Mouse (Mus musculus) liver, embryonic 13.5 days (tissue): ENCODE data around the gene Afg1l. TPM values are rescaled to one million over a fixed set of nuclear protein-coding genes. Genes with fewer than 3 reads are reported as not detected.

ENCODE experiments used
- ATAC-seq: fragments of 200-750 bp; cut with Nextera tagmentation; 2 replicates; pipeline ENCODE4 v1.8.0; 2017; ENCODE audit warnings: low read depth, mild to moderate bottlenecking, moderate number of reproducible peaks, moderate library complexity
- DNase-seq: peaks from one replicate; pipeline ENCODE4 v3.0.0; 2022
- H3K27ac ChIP-seq: fragments of 300-500 bp; sonication (generic); 2 replicates; pipeline ENCODE4 v1.5.1; 2015; ENCODE audit warnings: moderate library complexity, mild to moderate bottlenecking, inconsistent platforms
- H3K27me3 ChIP-seq: fragments of 300-500 bp; sonication (generic); 2 replicates; pipeline ENCODE4 v1.6.1; 2015; ENCODE audit warnings: mild to moderate bottlenecking, inconsistent platforms
- H3K36me3 ChIP-seq: fragments of 300-500 bp; sonication (generic); 2 replicates; pipeline ENCODE4 v1.6.1; 2015; ENCODE audit warnings: mild to moderate bottlenecking, inconsistent platforms
- H3K4me1 ChIP-seq: fragments of 300-500 bp; sonication (generic); replicated peaks from 2 replicates; pipeline ENCODE4 v1.6.1; 2015; ENCODE audit warnings: inconsistent platforms
- H3K4me2 ChIP-seq: fragments of 300-500 bp; sonication (generic); 2 replicates; pipeline ENCODE4 v1.6.1; 2015; ENCODE audit warnings: inconsistent platforms, mild to moderate bottlenecking, moderate library complexity
- H3K4me3 ChIP-seq: fragments of 300-500 bp; sonication (generic); replicated peaks from 2 replicates; pipeline ENCODE4 v1.5.1; 2015; ENCODE audit warnings: mild to moderate bottlenecking, inconsistent platforms
- H3K9ac ChIP-seq: fragments of 300-500 bp; sonication (generic); 2 replicates; pipeline ENCODE4 v1.6.1; 2015; ENCODE audit warnings: mild to moderate bottlenecking, inconsistent platforms
- H3K9me3 ChIP-seq: fragments of 300-500 bp; sonication (generic); replicated peaks from 2 replicates; pipeline ENCODE4 v1.6.1; 2016; ENCODE audit warnings: inconsistent platforms
- WGBS: fragments of 180-500 bp; shearing (Covaris S2); methylation state at CpG from one replicate; pipeline ENCODE4 v1.1.7; 2015; ENCODE audit not compliant: insufficient replicate concordance; 5-methylcytosine and 5-hydroxymethylcytosine counted together
- polyA plus RNA-seq: library from polyadenylated mRNA; unstranded; fragments of >200 nt; fragmentation: Nextera tagmentation; extraction: Ambion mirVana; gene quantifications from 2 replicates; pipeline ENCODE4 v1.2.1, GENCODE M21; 2015

Afg1l gene
- polyA plus RNA-seq, 1 experiment from 2014 or later = 2.4 TPM

DNA sequence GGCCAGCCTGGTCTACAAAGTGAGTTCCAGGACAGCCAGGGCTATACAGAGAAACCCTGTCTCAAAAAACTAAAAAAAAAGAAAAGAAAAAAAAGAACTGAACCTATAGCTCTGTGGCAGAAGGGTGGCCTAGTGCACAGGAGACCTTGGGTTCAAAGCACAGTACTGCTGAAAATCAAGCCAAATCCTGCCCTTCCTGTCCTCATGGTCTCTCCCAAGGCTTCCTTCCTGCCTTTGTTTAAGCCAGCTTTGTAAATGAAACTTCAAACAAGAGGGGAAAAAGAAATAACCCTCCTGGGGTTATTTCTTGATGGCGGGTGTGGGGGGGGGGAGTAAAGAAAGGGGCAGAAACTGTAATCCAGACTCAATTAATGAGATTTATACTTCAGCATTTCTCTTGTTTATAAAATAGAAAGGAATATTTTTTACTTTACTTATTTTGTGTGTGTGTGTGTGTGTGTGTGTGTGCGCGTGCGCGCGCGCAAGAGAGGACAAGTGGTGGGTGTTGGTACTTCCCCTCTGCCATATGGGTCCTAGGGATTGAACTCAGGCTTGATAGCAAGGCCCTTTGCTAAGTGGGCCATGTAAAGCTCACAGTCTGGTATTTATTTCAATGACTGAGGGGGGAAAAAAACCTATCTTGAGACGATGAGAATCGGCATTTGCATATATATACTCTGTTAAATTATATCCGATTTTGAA, 1.4 kb downstream of the Afg1l start:
- 88% methylated on average over 10 of the region's 10 CpGs for WGBS
- Histone ChIP-seq H3K9me3 (no peaks in the 10 kb centered on the region; the same call in 1 of the 2 replicates), H3K27me3 (no peaks in the 10 kb centered on the region), H3K36me3 (peaks cover 4% of the 10 kb centered on the region), H3K4me1 (peaks cover 54% of the 10 kb centered on the region), H3K27ac (no peak overlapping the region), H3K4me3 (peak overlapping the region; percentile 84; the same call in 1 of the 2 replicates), H3K4me2 (peak overlapping the region; percentile 91), H3K9ac (no peak overlapping the region)
- ATAC-seq = no peak
- DNase-seq = no peak

- no peaks in the 10 kb centered on the region; the same call in 1 of the 2 replicates for H3K9me3 ChIP-seq
- peaks cover 36% of the 10 kb centered on the region for H3K4me1 ChIP-seq
- H3K27ac ChIP-seq = no peak overlapping the region
- no peak overlapping the region for H3K9ac ChIP-seq
- no peak for ATAC-seq
- no peak overlapping the region for H3K4me3 ChIP-seq
- H3K27me3 ChIP-seq = no peaks in the 10 kb centered on the region
- 71% methylated on average over 6 of the region's 6 CpGs for WGBS
- no peak overlapping the region for H3K4me2 ChIP-seq
- DNase-seq = no peak
- peaks cover 9% of the 10 kb centered on the region for H3K36me3 ChIP-seq
These were observed 3.3 kb downstream of the Afg1l start for GRCm38 (mm10) chr10:42474946-42475514.

- ATAC-seq (no peak), DNase-seq (no peak)
- H3K9ac ChIP-seq = no peak overlapping the region
- H3K4me3 ChIP-seq = no peak overlapping the region
- no peak overlapping the region for H3K27ac ChIP-seq
- peaks cover 17% of the 10 kb centered on the region for H3K4me1 ChIP-seq
- H3K36me3 ChIP-seq = 0 out of 2 replicates have a peak, but pooled peaks cover under 1% of the 10 kb centered on the region
- H3K9me3 ChIP-seq = no peaks in the 10 kb centered on the region
- no peaks in the 10 kb centered on the region for H3K27me3 ChIP-seq
- H3K4me2 ChIP-seq = no peak overlapping the region
- 61% methylated on average over 14 of the region's 14 CpGs for WGBS
These were observed 13.6 kb downstream of the Afg1l start for GRCm38 (mm10) chr10:42464805-42465204.

DNA sequence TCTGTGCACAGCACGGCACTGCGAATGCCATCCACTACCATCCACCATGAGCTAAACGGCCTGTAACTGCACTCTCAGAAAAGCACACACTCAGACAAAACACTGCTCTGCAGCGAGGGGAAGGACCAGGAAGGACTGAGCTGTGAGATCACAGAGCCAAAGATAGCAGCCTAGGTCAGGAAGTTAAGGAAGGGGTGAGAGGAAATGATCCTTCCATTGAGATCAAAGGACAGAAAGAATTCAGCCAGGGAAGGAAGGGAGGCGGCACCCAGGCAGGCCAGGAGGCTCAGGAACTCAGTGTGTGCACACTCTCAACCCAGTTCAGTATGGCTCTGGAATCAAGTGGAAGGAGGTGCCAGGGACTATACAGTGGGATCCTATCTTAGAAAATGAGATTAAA, 14.1 kb downstream of the Afg1l start:
- WGBS = 38% methylated on average over 5 of the region's 5 CpGs
- H3K4me2 ChIP-seq = no peak overlapping the region
- no peak overlapping the region for H3K9ac ChIP-seq
- no peaks in the 10 kb centered on the region for H3K27me3 ChIP-seq
- 0 out of 2 replicates have a peak, but pooled peaks cover 7% of the 10 kb centered on the region for H3K36me3 ChIP-seq
- peaks cover 17% of the 10 kb centered on the region for H3K4me1 ChIP-seq
- no peaks in the 10 kb centered on the region for H3K9me3 ChIP-seq
- no peak overlapping the region for H3K4me3 ChIP-seq
- no peak for DNase-seq
- H3K27ac ChIP-seq = no peak overlapping the region; the same call in 1 of the 2 replicates
- no peak for ATAC-seq

DNA sequence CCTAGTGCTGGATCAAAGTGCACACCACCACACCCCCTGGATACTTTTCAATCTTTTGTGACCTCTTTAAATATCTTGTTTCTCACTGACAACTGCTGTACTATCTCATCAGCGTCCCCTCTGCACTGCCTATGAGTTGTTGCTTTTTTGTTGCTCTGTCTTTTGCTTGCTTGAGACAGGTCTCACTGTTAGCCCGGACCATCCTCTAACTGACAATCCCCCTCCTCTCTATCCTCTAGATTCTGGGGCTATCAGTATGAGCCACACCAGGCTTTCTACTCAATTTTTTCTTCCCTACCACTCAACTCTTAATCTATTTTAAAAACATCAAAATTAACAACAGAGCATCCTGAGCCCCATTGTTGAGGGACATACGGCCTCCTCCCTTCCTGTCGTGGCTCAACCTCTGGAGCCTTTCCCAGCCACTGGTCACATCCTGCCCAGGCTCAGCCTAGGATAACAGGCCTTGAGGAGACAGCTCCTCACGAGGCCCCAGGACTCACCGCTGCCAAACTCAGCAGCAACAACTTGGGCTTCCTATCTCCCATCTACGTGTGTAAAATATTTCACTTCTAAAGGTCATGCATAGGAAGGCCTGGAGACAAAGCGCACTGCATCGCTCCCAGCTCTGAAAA, 20.7 kb downstream of the Afg1l start:
- DNase-seq (no peak), ATAC-seq (no peak)
- Histone ChIP-seq H3K4me2 (no peak overlapping the region), H3K36me3 (peaks cover 11% of the 10 kb centered on the region; the same call in 1 of the 2 replicates), H3K4me3 (no peak overlapping the region), H3K9me3 (no peaks in the 10 kb centered on the region), H3K9ac (no peak overlapping the region), H3K4me1 (no peaks in the 10 kb centered on the region), H3K27me3 (no peaks in the 10 kb centered on the region), H3K27ac (no peak overlapping the region)
- 53% methylated on average over 9 of the region's 9 CpGs for WGBS

DNA sequence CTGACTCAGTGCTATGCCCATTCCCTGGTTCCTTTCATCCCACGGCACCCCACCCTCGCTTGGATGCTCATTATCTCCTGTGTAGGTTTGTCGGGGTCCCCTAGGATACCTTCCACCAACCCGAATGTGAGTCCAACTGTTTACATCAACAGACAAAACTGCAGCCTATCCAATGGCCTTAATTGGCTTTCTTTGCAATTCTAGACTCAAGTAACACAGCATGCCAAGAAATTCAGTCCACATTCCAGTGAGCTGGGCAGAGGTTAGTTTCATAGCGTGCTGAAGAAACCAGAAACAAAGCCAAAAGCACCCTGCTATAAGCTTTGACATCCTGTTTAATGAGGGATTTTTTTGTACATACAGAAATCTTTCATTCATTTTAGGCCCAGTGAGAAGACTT, 22.4 kb downstream of the Afg1l start:
- ATAC-seq (no peak), DNase-seq (no peak)
- Histone ChIP-seq H3K4me2 (no peak overlapping the region), H3K9ac (no peak overlapping the region), H3K27me3 (no peaks in the 10 kb centered on the region), H3K27ac (no peak overlapping the region), H3K4me3 (no peak overlapping the region), H3K4me1 (no peaks in the 10 kb centered on the region), H3K36me3 (peaks cover 11% of the 10 kb centered on the region; the same call in 1 of the 2 replicates), H3K9me3 (no peaks in the 10 kb centered on the region)
- 77% methylated on average over 5 of the region's 5 CpGs for WGBS

DNA sequence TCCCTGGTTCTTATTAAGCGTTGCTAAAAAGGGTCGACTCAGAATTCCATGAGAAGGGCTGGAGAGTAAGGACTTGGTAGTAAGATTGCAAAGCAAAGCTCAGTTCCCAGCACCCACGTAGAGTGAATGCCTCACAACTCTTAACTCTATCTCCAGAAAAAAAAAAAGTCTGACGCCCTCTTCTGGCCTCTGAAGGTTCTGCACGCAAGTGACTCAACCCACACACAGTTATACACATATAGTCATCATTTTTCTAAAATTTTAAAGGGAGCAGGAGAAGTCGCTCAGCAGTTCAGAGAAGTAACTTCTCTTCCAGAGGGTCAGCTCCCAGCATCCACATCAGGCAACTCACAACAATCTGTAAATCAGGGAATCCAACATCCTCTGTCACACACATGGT, 23.7 kb downstream of the Afg1l start:
- H3K9ac ChIP-seq = no peak overlapping the region
- WGBS = 82% methylated on average over 6 of the region's 6 CpGs
- DNase-seq = no peak

DNA sequence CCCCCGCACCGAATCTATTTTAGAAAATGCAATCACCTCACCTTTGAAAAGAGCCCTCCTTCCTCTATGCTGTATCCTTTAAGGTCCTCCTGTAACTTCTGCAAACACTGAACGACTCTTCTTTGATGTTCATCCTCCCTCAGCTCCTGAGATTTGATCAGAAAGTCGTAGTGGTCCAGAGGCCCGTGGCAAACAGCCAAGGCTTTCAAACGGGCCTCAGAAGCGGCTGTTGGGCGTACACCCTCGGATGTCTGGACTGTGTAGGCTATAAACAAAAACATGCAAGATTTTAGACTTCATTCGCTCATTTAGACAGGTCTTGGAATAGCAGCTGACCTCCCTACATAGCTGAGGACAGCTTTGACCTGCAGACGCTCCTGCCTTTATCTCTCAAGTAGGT, 24.1 kb downstream of the Afg1l start:
- DNase-seq (no peak), ATAC-seq (no peak)
- H3K4me1 ChIP-seq = no peaks in the 10 kb centered on the region
- H3K9ac ChIP-seq = no peak overlapping the region
- H3K4me3 ChIP-seq = no peak overlapping the region
- H3K36me3 ChIP-seq = peaks cover 4% of the 10 kb centered on the region; the same call in 1 of the 2 replicates
- no peak overlapping the region for H3K4me2 ChIP-seq
- 77% methylated on average over 11 of the region's 11 CpGs for WGBS
- no peak overlapping the region for H3K27ac ChIP-seq
- no peaks in the 10 kb centered on the region for H3K9me3 ChIP-seq
- H3K27me3 ChIP-seq = no peaks in the 10 kb centered on the region

More for the DNA sequence above, 23.7 kb downstream of the Afg1l start:
- no peaks in the 10 kb centered on the region for H3K4me1 ChIP-seq
- peaks cover 9% of the 10 kb centered on the region; the same call in 1 of the 2 replicates for H3K36me3 ChIP-seq
- H3K27ac ChIP-seq = no peak overlapping the region
- no peaks in the 10 kb centered on the region for H3K27me3 ChIP-seq
- no peak for ATAC-seq
- no peaks in the 10 kb centered on the region for H3K9me3 ChIP-seq
- H3K4me2 ChIP-seq = no peak overlapping the region
- H3K4me3 ChIP-seq = no peak overlapping the region

GRCm38 (mm10) chr10:42449672-42450071, 28.7 kb downstream of the Afg1l start:
- no peak overlapping the region for H3K9ac ChIP-seq
- H3K27ac ChIP-seq = no peak overlapping the region
- no peak overlapping the region for H3K4me3 ChIP-seq
- H3K36me3 ChIP-seq = peaks cover 4% of the 10 kb centered on the region; the same call in 1 of the 2 replicates
- no peak for DNase-seq
- no peak for ATAC-seq
- no peaks in the 10 kb centered on the region for H3K9me3 ChIP-seq
- H3K4me1 ChIP-seq = no peaks in the 10 kb centered on the region
- H3K4me2 ChIP-seq = no peak overlapping the region
- 61% methylated on average over 3 of the region's 4 CpGs for WGBS
- H3K27me3 ChIP-seq = no peaks in the 10 kb centered on the region

DNA sequence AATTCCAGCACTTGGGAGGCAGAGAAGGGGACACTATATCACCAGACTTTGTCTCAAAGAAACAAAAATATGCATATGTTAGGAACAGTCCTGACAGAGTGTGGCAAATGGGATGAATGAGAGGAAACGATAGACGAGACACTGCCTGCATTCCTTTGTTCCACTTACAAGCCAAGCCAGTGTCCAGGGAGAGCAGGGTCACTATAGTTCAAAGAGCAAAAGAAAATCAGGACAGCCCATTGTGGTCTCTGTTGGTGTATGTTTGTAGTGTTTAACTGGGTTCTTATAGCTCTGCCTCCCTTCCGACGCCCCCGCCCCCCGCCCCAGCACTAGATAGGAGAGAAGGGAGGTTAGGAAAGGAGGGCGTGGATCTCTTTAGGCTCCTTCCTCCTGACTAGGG, 30.0 kb downstream of the Afg1l start:
- peaks cover 2% of the 10 kb centered on the region; the same call in 1 of the 2 replicates for H3K36me3 ChIP-seq
- no peak overlapping the region for H3K4me2 ChIP-seq
- H3K9ac ChIP-seq = no peak overlapping the region
- WGBS = 70% methylated on average over 7 of the region's 7 CpGs
- no peaks in the 10 kb centered on the region for H3K4me1 ChIP-seq
- no peaks in the 10 kb centered on the region for H3K9me3 ChIP-seq
- DNase-seq (no peak), ATAC-seq (no peak)
- H3K27ac ChIP-seq = no peak overlapping the region
- H3K27me3 ChIP-seq = no peaks in the 10 kb centered on the region
- H3K4me3 ChIP-seq = no peak overlapping the region

GRCm38 (mm10) chr10:42446145-42446544, 32.2 kb downstream of the Afg1l start:
- H3K4me2 ChIP-seq = no peak overlapping the region
- no peaks in the 10 kb centered on the region for H3K4me1 ChIP-seq
- ATAC-seq = no peak
- no peak overlapping the region for H3K9ac ChIP-seq
- H3K27me3 ChIP-seq = no peaks in the 10 kb centered on the region
- H3K36me3 ChIP-seq = no peaks in the 10 kb centered on the region
- no peak for DNase-seq
- 55% methylated on average over 9 of the region's 9 CpGs for WGBS
- no peaks in the 10 kb centered on the region for H3K9me3 ChIP-seq
- H3K27ac ChIP-seq = no peak overlapping the region
- no peak overlapping the region for H3K4me3 ChIP-seq
